Mouse (Mus musculus) bone marrow, adult 2 months (tissue): Measurements from ENCODE around the gene Gm12216.

Experiments used
- CTCF ChIP-seq: fragments of 200-500 bp; IDR thresholded peaks from 2 replicates; pipeline ENCODE4 v1.5.1; 2011; ENCODE audit warnings: low read length, control low read depth; ENCODE audit not compliant: control insufficient read depth, insufficient read depth
- POLR2A ChIP-seq: fragments of 200-500 bp; IDR thresholded peaks from 2 replicates; pipeline ENCODE4 v1.6.1; 2011; ENCODE audit warnings: low read depth, mild to moderate bottlenecking, control low read depth, low read length, borderline replicate concordance; ENCODE audit not compliant: control insufficient read depth

DNA sequence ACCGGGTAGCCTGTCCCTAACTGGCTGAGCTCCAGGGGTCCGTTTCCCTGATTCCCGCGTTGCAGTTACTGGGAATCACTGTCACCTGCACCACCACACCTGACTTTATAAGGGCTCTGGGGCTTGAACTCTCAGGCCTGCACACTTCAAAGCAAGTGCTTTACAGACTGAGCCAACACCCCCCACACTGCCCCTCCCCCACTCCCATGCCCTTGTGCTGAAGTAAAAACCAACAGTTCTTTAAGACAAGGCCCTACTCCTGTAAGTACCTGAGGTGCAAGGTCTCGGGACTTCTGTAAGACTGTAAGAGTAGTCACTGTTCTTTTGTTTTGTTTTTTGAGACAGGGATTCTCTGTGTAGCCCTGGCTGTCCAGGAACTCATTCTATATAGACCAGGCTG is 80.6 kb downstream of the Gm12216 start:
- no peak for TF ChIP-seq CTCF
- no peak for TF ChIP-seq POLR2A
